Mouse (Mus musculus) liver, embryonic 14.5 days (tissue): ENCODE measurements at regions not wholly inside any gene's neighbourhood (a gene's known extent, or its start where the extent isn't known, plus 50 kb on each side); places are given as distances from the start of the nearest gene placed in this dataset.

Experiments used
- ATAC-seq: fragments of 200-750 bp; cut with Nextera tagmentation; 2 replicates; pipeline ENCODE4 v1.8.0; 2017; ENCODE audit warnings: moderate number of reproducible peaks, mild to moderate bottlenecking, moderate library complexity; ENCODE audit not compliant: insufficient read depth
- DNase-seq, 3 experiments: peaks; one replicate each; pipeline ENCODE4 v3.0.0-alpha.2; 2012 to 2013; ENCODE audit warnings: low read depth in 3 of 3, low spot score in 3 of 3
- H3K27ac ChIP-seq: fragments of 300-500 bp; sonication (generic); 2 replicates; pipeline ENCODE4 v1.5.1; 2014; ENCODE audit warnings: moderate library complexity, mild to moderate bottlenecking, control low read depth, inconsistent platforms
- H3K27me3 ChIP-seq: fragments of 300-500 bp; sonication (generic); 2 replicates; pipeline ENCODE4 v1.6.1; 2014; ENCODE audit warnings: mild to moderate bottlenecking, low read length, moderate library complexity; ENCODE audit not compliant: control insufficient read depth, insufficient read depth
- H3K36me3 ChIP-seq: fragments of 300-500 bp; sonication (generic); replicated peaks from 2 replicates; pipeline ENCODE4 v1.6.1; 2014; ENCODE audit warnings: low read depth; ENCODE audit not compliant: control insufficient read depth, insufficient read depth
- H3K4me1 ChIP-seq, 2 experiments: fragments of 200-500 bp in 1 of 2; fragments of 300-500 bp in 1 of 2; sonication (generic) in 1 of 2; replicated peaks; 2 replicates each; pipeline ENCODE4 v1.6.1; 2012 to 2014; ENCODE audit warnings: antibody characterized with exemption in 1 of 2, inconsistent platforms in 1 of 2, low read length in 1 of 2; ENCODE audit not compliant: control insufficient read depth in 2 of 2, insufficient read depth in 2 of 2
- H3K4me2 ChIP-seq: fragments of 300-500 bp; sonication (generic); 2 replicates; pipeline ENCODE4 v1.6.1; 2014; ENCODE audit warnings: low read depth, mild to moderate bottlenecking, control low read depth, moderate library complexity
- H3K4me3 ChIP-seq, 2 experiments: fragments of 200-500 bp in 1 of 2; fragments of 300-500 bp in 1 of 2; sonication (generic) in 1 of 2; 2 replicates each; pipeline ENCODE4 v1.5.1; 2012 to 2014; ENCODE audit warnings: low read depth in 2 of 2, low read length in 2 of 2, mild to moderate bottlenecking in 2 of 2, control low read depth in 1 of 2, inconsistent platforms in 1 of 2, moderate library complexity in 1 of 2; ENCODE audit not compliant: insufficient read depth in 1 of 2
- H3K9ac ChIP-seq: fragments of 300-500 bp; sonication (generic); replicated peaks from 2 replicates; pipeline ENCODE4 v1.6.1; 2014; ENCODE audit warnings: mild to moderate bottlenecking, control low read depth, moderate library complexity
- H3K9me3 ChIP-seq: fragments of 300-500 bp; sonication (generic); 2 replicates; pipeline ENCODE4 v1.6.1; 2016; ENCODE audit warnings: low read length, mixed read lengths; ENCODE audit not compliant: control insufficient read depth
- CTCF ChIP-seq: IDR thresholded peaks from 2 replicates; pipeline ENCODE4 v1.5.1; 2016; ENCODE audit warnings: antibody characterized with exemption, low read depth, control low read depth
- EP300 ChIP-seq: IDR thresholded peaks from 2 replicates; pipeline ENCODE4 v1.6.1; 2016; ENCODE audit warnings: antibody characterized with exemption, low read depth
- WGBS: fragments of 180-500 bp; shearing (Covaris S2); extraction: QIAGEN DNeasy Blood & Tissue Kit; methylation state at CpG from one replicate; pipeline ENCODE4 v1.1.7; 2014; ENCODE audit not compliant: insufficient replicate concordance; 5-methylcytosine and 5-hydroxymethylcytosine counted together

DNA sequence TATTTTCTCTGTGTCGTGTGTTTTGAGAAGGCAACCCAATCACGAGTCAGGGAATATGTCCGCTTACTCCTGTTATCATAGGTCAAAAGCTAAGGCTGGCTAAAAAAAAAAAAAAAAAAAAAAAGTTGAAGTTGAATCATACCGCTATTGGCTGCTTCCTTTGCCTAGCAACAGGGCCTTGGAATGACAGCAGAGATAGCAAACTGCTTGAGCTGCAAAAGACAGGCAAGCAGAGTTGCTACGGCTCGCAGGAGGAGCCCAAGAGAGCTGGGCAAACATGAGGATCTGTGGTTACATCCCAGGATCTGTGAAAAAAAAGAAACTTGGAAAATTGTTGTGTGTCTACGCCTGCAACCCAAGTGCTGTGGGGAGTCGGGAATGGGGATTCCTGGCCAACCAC is 191.3 kb upstream of the Fam19a5 start:
- TF ChIP-seq EP300 (no peak), CTCF (no peak)
- WGBS = 53% methylated on average over 8 of the region's 8 CpGs

DNA sequence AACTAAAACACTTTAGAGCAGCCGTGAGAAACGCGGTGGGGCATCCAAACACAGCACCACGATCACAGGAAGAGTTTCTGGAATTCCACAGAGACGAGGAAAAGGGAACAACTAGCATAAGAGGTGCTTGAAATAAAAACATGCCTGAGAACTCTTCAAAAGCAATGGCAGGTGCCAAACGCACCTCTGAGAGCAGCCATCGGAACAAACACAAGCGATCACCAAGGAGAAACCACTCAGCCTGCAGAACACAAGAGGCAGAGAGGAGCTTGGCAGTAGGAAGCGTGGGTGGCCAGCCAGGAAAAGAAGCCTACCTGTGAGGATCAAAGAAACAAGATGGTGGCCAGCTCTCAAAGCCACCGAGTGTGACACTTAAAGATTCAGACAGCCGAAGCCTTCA is 190.2 kb upstream of the Fam19a5 start:
- H3K9ac ChIP-seq = no peak overlapping the region
- H3K4me3 ChIP-seq = no peak overlapping the region
- H3K9me3 ChIP-seq = no peaks in the 10 kb centered on the region
- H3K36me3 ChIP-seq = no peaks in the 10 kb centered on the region
- WGBS = 66% methylated on average over 11 of the region's 11 CpGs
- H3K4me1 ChIP-seq = no peaks in the 10 kb centered on the region
- TF ChIP-seq CTCF (no peak), EP300 (no peak)
- no peaks in the 10 kb centered on the region for H3K27me3 ChIP-seq
- no peak overlapping the region for H3K4me2 ChIP-seq
- no peak overlapping the region for H3K27ac ChIP-seq
- DNase-seq (no peak), ATAC-seq (no peak)

More for the DNA sequence above, 191.3 kb upstream of the Fam19a5 start:
- no peaks in the 10 kb centered on the region for H3K9me3 ChIP-seq
- H3K27ac ChIP-seq = no peak overlapping the region
- no peak overlapping the region for H3K4me3 ChIP-seq
- H3K4me1 ChIP-seq = no peaks in the 10 kb centered on the region
- H3K4me2 ChIP-seq = no peak overlapping the region
- no peak for DNase-seq
- H3K27me3 ChIP-seq = no peaks in the 10 kb centered on the region
- no peaks in the 10 kb centered on the region for H3K36me3 ChIP-seq
- no peak overlapping the region for H3K9ac ChIP-seq
- ATAC-seq = no peak

GRCm38 (mm10) chr15:87360457-87360856 is 183.6 kb upstream of the Fam19a5 start:
- Histone ChIP-seq H3K4me2 (no peak overlapping the region), H3K4me1 (no peaks in the 10 kb centered on the region), H3K4me3 (no peak overlapping the region), H3K27ac (no peak overlapping the region), H3K27me3 (no peaks in the 10 kb centered on the region), H3K9ac (no peak overlapping the region), H3K9me3 (no peaks in the 10 kb centered on the region), H3K36me3 (no peaks in the 10 kb centered on the region)
- TF ChIP-seq EP300 (no peak), CTCF (no peak)
- DNase-seq (no peak), ATAC-seq (no peak)
- 37% methylated on average over 3 of the region's 3 CpGs for WGBS

GRCm38 (mm10) chr15:87365712-87366361 is 178.3 kb upstream of the Fam19a5 start:
- no peak overlapping the region for H3K9ac ChIP-seq
- no peak for DNase-seq
- H3K4me2 ChIP-seq = no peak overlapping the region
- 34% methylated on average over 8 of the region's 8 CpGs for WGBS
- H3K9me3 ChIP-seq = no peaks in the 10 kb centered on the region; the same call in 1 of the 2 replicates
- no peaks in the 10 kb centered on the region for H3K27me3 ChIP-seq
- H3K27ac ChIP-seq = no peak overlapping the region
- H3K4me3 ChIP-seq = no peak overlapping the region
- ATAC-seq = no peak
- no peaks in the 10 kb centered on the region for H3K4me1 ChIP-seq
- TF ChIP-seq EP300 (no peak), CTCF (peak; percentile 33; the same call in 1 of the 2 replicates)
- no peaks in the 10 kb centered on the region for H3K36me3 ChIP-seq

GRCm38 (mm10) chr15:87367381-87367780 is 176.7 kb upstream of the Fam19a5 start:
- WGBS = 35% methylated on average over 5 of the region's 5 CpGs
- no peak overlapping the region for H3K4me2 ChIP-seq
- ATAC-seq (no peak), DNase-seq (no peak)
- no peaks in the 10 kb centered on the region for H3K4me1 ChIP-seq
- H3K36me3 ChIP-seq = no peaks in the 10 kb centered on the region
- H3K27me3 ChIP-seq = no peaks in the 10 kb centered on the region
- H3K9ac ChIP-seq = no peak overlapping the region
- no peaks in the 10 kb centered on the region; the same call in 1 of the 2 replicates for H3K9me3 ChIP-seq
- H3K4me3 ChIP-seq = no peak overlapping the region
- TF ChIP-seq CTCF (peak; percentile 58), EP300 (no peak)
- H3K27ac ChIP-seq = no peak overlapping the region
